Mouse (Mus musculus): ENCODE measurements around the gene Sectm1a.

DNA sequence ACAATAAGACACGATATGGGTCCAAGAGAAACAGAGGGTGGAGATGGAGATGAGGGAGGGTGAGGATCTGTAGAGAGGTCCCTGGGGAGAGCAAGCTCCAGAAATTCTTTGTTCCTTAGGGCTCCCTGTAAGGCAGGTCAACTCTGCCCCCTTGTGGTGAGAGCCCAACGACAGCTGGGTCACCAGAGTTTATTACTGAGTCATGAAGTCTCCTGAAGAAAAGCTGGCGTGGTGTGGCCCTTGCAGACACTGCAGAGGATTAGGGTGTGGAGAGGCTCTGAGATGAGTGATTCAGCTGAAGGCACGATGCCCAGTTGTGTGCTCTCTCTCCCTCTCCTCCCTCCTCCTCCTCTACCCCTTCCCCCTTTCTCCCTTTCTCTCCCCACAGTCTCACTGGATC lies 39.8 kb downstream of the Sectm1a start:
- TF ChIP-seq GATA1 (IDR thresholded peaks at IDR 0.05; ENCODE audit: low read length) (no peak), TAL1 (IDR thresholded peaks at IDR 0.05; ENCODE audit: low read length) (no peak)

All from erythroblast, embryonic 14.5 days (primary cell).